Mouse (Mus musculus) kidney, embryonic 16.5 days (tissue): ENCODE measurements around the gene Pdp2. TPM values are rescaled to one million over a fixed set of nuclear protein-coding genes. Genes with fewer than 3 reads are reported as not detected.

ENCODE experiments used
- ATAC-seq: fragments of 200-750 bp; cut with Nextera tagmentation; 2 replicates; pipeline ENCODE4 v1.8.0; 2017; ENCODE audit warnings: moderate TSS enrichment; ENCODE audit not compliant: low FRiP score, low TSS enrichment
- H3K27ac ChIP-seq: fragments of 300-500 bp; sonication (generic); 2 replicates; pipeline ENCODE4 v1.5.1; 2014; ENCODE audit warnings: low read length
- H3K27me3 ChIP-seq: fragments of 300-500 bp; sonication (generic); 2 replicates; pipeline ENCODE4 v1.6.1; 2014; ENCODE audit warnings: low read length, control low read depth, mixed read lengths; ENCODE audit not compliant: insufficient read depth
- H3K36me3 ChIP-seq: fragments of 300-500 bp; sonication (generic); 2 replicates; pipeline ENCODE4 v1.6.1; 2014; ENCODE audit warnings: low read length, control low read depth, mixed read lengths; ENCODE audit not compliant: insufficient read depth
- H3K4me1 ChIP-seq: fragments of 300-500 bp; sonication (generic); 2 replicates; pipeline ENCODE4 v1.6.1; 2014; ENCODE audit warnings: low read length, control low read depth, mixed read lengths; ENCODE audit not compliant: insufficient read depth
- H3K4me2 ChIP-seq: fragments of 300-500 bp; sonication (generic); replicated peaks from 2 replicates; pipeline ENCODE4 v1.6.1; 2014; ENCODE audit warnings: low read depth, low read length
- H3K4me3 ChIP-seq: fragments of 300-500 bp; sonication (generic); 2 replicates; pipeline ENCODE4 v1.5.1; 2014; ENCODE audit warnings: mild to moderate bottlenecking, low read length
- H3K9ac ChIP-seq: fragments of 300-500 bp; sonication (generic); replicated peaks from 2 replicates; pipeline ENCODE4 v1.6.1; 2014; ENCODE audit warnings: low read length
- H3K9me3 ChIP-seq: fragments of 300-500 bp; sonication (generic); 2 replicates; pipeline ENCODE4 v1.6.1; 2016; ENCODE audit warnings: low read length, control low read depth
- WGBS: fragments of 180-500 bp; shearing (Covaris S2); extraction: QIAGEN DNeasy Blood & Tissue Kit; methylation state at CpG from one replicate; pipeline ENCODE4 v1.1.7; 2014; 5-methylcytosine and 5-hydroxymethylcytosine counted together
- polyA plus RNA-seq: library from polyadenylated mRNA; unstranded; fragments of >200 nt; fragmentation: Nextera tagmentation; extraction: Ambion mirVana; gene quantifications from 2 replicates; pipeline ENCODE4 v1.2.1, GENCODE M21; 2015

The Pdp2 gene
- polyA plus RNA-seq, 1 experiment from 2014 or later: 19.2 TPM

GRCm38 (mm10) chr8:104630111-104630479, 38.8 kb downstream of the Pdp2 start:
- no peak for ATAC-seq
- Histone ChIP-seq H3K4me3 (peak overlapping the region; percentile 49), H3K9ac (peak overlapping the region; percentile 63; the same call in 1 of the 2 replicates), H3K27me3 (peaks cover 4% of the 10 kb centered on the region; the same call in 1 of the 2 replicates), H3K4me1 (peaks cover 6% of the 10 kb centered on the region), H3K9me3 (no peaks in the 10 kb centered on the region), H3K4me2 (peak overlapping the region; percentile 62), H3K36me3 (no peaks in the 10 kb centered on the region), H3K27ac (no peak overlapping the region)
- 43% methylated on average over 8 of the region's 8 CpGs for WGBS

- no peaks in the 10 kb centered on the region for H3K9me3 ChIP-seq
- H3K4me3 ChIP-seq: peak overlapping the region; percentile 49
- H3K27ac ChIP-seq: no peak overlapping the region
- H3K4me2 ChIP-seq: peak overlapping the region; percentile 62
- ATAC-seq: peak; percentile 68
- no peaks in the 10 kb centered on the region for H3K36me3 ChIP-seq
- H3K27me3 ChIP-seq: peaks cover 4% of the 10 kb centered on the region; the same call in 1 of the 2 replicates
- 2% methylated on average over 36 of the region's 36 CpGs for WGBS
- H3K4me1 ChIP-seq: peaks cover 6% of the 10 kb centered on the region
- peak overlapping the region; percentile 63 for H3K9ac ChIP-seq
Measured at GRCm38 (mm10) chr8:104630574-104630973, 39.3 kb downstream of the Pdp2 start.

- Histone ChIP-seq H3K27me3 (peaks cover 4% of the 10 kb centered on the region; the same call in 1 of the 2 replicates), H3K9me3 (no peaks in the 10 kb centered on the region), H3K4me2 (peak within 1 kb of the TSS; percentile 62), H3K36me3 (peaks cover 3% of the 10 kb centered on the region; the same call in 1 of the 2 replicates), H3K4me1 (peaks cover 6% of the 10 kb centered on the region), H3K4me3 (peak within 1 kb of the TSS; percentile 49), H3K9ac (peak within 1 kb of the TSS; percentile 63), H3K27ac (no peak within 1 kb of the TSS)
- peak; percentile 53; the same call in 1 of the 2 replicates for ATAC-seq
- WGBS: under 1% methylated on average over 22 of the region's 28 CpGs
Measured at GRCm38 (mm10) chr8:104630981-104631663, 39.9 kb downstream of the Pdp2 start, which contains the start of gene Rrad. Gene Rrad, minus strand, starts transcription at chr8:104631327.

DNA sequence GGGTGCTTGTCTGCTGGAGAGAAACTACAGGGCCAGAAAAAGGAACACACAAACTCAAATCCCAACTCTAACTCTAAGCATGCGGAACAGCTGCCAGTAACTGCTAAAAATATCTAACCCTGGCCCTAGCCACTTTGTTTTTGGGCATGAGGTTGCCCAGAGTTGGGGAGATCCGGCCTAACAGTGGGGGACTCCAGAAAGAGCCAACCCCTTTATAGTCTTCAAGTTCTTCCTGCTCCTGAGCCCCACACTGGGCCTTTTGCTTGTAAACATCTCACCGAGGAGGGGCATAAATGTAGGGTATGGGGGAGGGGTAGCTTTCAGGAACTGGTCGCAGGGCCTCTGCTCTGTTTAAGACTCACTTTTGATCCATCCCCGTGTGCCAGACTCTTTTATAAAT, 40.7 kb downstream of the Pdp2 start:
- H3K27ac ChIP-seq: no peak overlapping the region
- H3K4me3 ChIP-seq: no peak overlapping the region
- H3K36me3 ChIP-seq: peaks cover 3% of the 10 kb centered on the region; the same call in 1 of the 2 replicates
- no peak overlapping the region for H3K4me2 ChIP-seq
- 27% methylated on average over 5 of the region's 5 CpGs for WGBS
- H3K4me1 ChIP-seq: peaks cover 6% of the 10 kb centered on the region
- H3K27me3 ChIP-seq: peaks cover 4% of the 10 kb centered on the region; the same call in 1 of the 2 replicates
- H3K9me3 ChIP-seq: no peaks in the 10 kb centered on the region
- no peak for ATAC-seq
- H3K9ac ChIP-seq: no peak overlapping the region

GRCm38 (mm10) chr8:104632486-104632885, 41.2 kb downstream of the Pdp2 start:
- no peak overlapping the region for H3K27ac ChIP-seq
- H3K36me3 ChIP-seq: peaks cover 6% of the 10 kb centered on the region
- no peaks in the 10 kb centered on the region for H3K9me3 ChIP-seq
- peaks cover 6% of the 10 kb centered on the region for H3K4me1 ChIP-seq
- H3K4me2 ChIP-seq: no peak overlapping the region
- no peak overlapping the region for H3K9ac ChIP-seq
- no peak for ATAC-seq
- H3K27me3 ChIP-seq: peaks cover 4% of the 10 kb centered on the region; the same call in 1 of the 2 replicates
- 67% methylated on average over 6 of the region's 6 CpGs for WGBS
- no peak overlapping the region for H3K4me3 ChIP-seq

DNA sequence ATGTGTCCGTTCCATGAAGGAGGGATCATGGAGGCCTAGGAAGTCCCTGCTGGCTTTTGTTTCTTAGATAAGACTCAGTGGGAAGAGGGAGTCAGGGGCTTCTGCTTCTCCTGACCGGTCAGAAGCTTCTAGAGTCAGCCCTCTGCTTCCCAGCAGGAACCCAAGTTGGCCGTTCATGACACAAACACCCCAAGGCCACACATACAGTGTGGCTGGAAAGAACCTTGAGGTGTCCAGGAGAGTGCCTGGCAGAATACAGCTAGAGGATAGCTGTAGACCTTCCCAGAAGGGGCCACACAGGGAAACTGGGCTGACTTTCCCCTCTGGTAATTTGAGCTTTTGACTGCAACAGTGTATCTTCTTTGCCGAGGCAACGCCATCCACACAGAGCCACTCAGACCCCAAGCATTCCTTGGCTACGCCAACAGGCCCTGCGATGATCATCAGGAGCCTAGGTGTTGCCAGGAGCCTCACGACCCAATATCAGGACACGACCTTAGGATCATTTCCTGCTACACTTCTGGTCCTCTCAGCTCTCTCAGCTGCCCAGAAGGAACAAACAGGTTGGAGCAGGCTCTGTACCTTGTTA, 42.0 kb downstream of the Pdp2 start:
- no peak overlapping the region for H3K4me3 ChIP-seq
- WGBS: 46% methylated on average over 9 of the region's 9 CpGs
- H3K4me1 ChIP-seq: peaks cover 6% of the 10 kb centered on the region
- H3K27ac ChIP-seq: no peak overlapping the region
- no peak overlapping the region for H3K4me2 ChIP-seq
- ATAC-seq: no peak
- H3K27me3 ChIP-seq: peaks cover 4% of the 10 kb centered on the region; the same call in 1 of the 2 replicates
- no peaks in the 10 kb centered on the region for H3K9me3 ChIP-seq
- peaks cover 9% of the 10 kb centered on the region for H3K36me3 ChIP-seq
- no peak overlapping the region for H3K9ac ChIP-seq

DNA sequence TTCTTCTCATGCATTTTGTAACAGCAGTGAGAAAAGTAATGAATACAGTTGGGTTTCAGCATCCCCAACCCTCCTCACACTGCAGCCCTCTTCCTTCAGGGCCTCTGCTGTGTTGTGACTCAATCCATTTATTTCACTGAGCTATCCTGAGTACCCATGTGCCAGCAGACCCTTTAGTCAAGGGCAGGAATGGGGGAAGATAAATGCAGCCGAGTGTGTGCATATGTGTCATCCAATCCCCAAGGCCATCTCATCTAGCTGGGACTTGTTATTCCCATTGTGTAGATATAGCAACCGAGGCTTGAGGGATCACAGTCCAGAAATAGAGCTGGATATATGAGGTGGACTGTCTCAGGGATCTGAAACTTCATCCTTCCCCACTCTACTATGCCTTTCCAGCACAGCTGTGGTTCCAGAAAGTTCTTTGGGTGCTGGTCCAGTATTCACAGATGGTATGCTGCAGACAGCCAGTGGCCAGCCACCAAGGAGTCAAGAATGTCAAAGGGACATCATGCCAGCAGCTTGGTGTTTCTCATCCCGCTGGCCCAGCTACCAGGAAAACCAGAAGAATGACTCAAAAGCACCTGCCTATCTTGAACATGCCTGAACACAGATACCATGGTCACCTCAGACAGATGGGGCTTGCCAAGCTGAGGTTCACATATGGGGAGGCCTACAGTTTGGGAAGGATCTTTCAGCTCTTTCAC, 43.9 kb downstream of the Pdp2 start:
- ATAC-seq: no peak
- Histone ChIP-seq H3K4me3 (no peak overlapping the region), H3K27ac (no peak overlapping the region), H3K4me2 (no peak overlapping the region), H3K9me3 (no peaks in the 10 kb centered on the region), H3K27me3 (peaks cover 4% of the 10 kb centered on the region; the same call in 1 of the 2 replicates), H3K4me1 (peaks cover 8% of the 10 kb centered on the region), H3K9ac (no peak overlapping the region), H3K36me3 (peaks cover 23% of the 10 kb centered on the region)
- WGBS: 87% methylated on average over 3 of the region's 3 CpGs

GRCm38 (mm10) chr8:104638010-104638409, 46.8 kb downstream of the Pdp2 start:
- ATAC-seq: no peak
- peaks cover 23% of the 10 kb centered on the region for H3K36me3 ChIP-seq
- H3K27ac ChIP-seq: no peak overlapping the region
- no peaks in the 10 kb centered on the region for H3K9me3 ChIP-seq
- 89% methylated on average over 6 of the region's 6 CpGs for WGBS
- no peak overlapping the region for H3K9ac ChIP-seq
- no peak overlapping the region for H3K4me3 ChIP-seq
- H3K27me3 ChIP-seq: no peaks in the 10 kb centered on the region
- H3K4me1 ChIP-seq: peaks cover 16% of the 10 kb centered on the region
- H3K4me2 ChIP-seq: no peak overlapping the region

DNA sequence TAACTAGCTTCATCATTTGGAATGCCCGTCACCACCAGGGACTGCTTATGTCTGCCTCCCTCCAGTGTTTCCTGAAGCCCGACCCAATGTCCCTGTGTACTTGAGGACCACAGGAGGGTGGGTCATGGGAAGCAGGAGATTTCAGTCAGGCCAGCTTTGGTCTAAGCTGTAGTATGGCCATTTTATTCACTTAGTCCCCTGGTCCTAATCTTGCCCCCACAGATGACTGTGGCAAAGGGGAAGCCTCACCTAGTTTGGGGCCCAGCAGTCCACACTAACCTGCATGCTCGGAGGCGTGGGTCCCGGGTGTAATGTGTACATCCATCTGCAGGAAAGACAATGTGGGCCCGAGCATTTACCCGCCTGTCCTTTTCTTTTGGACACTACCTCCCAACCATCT, 49.0 kb downstream of the Pdp2 start:
- Histone ChIP-seq H3K27ac (no peak overlapping the region), H3K27me3 (no peaks in the 10 kb centered on the region), H3K36me3 (peaks cover 23% of the 10 kb centered on the region), H3K4me1 (peaks cover 16% of the 10 kb centered on the region), H3K4me3 (peak overlapping the region; percentile 93), H3K9me3 (no peaks in the 10 kb centered on the region), H3K4me2 (peak overlapping the region; percentile 94), H3K9ac (peak overlapping the region; percentile 88)
- WGBS: 85% methylated on average over 7 of the region's 7 CpGs
- no peak; the same call in 1 of the 2 replicates for ATAC-seq
